Mouse (Mus musculus) limb, embryonic 14.5 days (tissue): ENCODE data around the gene Tmem239. TPM values are rescaled to one million over a fixed set of nuclear protein-coding genes. Genes with fewer than 3 reads are reported as not detected.
A peak's percentile ranks its signal among the peaks of the same experiment; 100 is the strongest.

ENCODE experiments used
- ATAC-seq: fragments of 200-750 bp; cut with Nextera tagmentation; 2 replicates; pipeline ENCODE4 v1.8.0; 2017; ENCODE audit warnings: low read depth, moderate number of reproducible peaks, moderate TSS enrichment; ENCODE audit not compliant: low FRiP score
- DNase-seq: peaks from one replicate; pipeline ENCODE4 v3.0.0-alpha.2; 2015; ENCODE audit warnings: low spot score
- H3K27ac ChIP-seq: fragments of 300-500 bp; sonication (generic); replicated peaks from 2 replicates; pipeline ENCODE4 v1.5.1; 2014; ENCODE audit warnings: low read depth, mild to moderate bottlenecking, low read length, moderate library complexity, mixed read lengths
- H3K27me3 ChIP-seq: fragments of 300-500 bp; sonication (generic); 2 replicates; pipeline ENCODE4 v1.6.1; 2014; ENCODE audit warnings: low read length, mixed read lengths; ENCODE audit not compliant: control insufficient read depth, insufficient read depth
- H3K36me3 ChIP-seq: fragments of 300-500 bp; sonication (generic); 2 replicates; pipeline ENCODE4 v1.6.1; 2014; ENCODE audit warnings: mild to moderate bottlenecking, low read length, moderate library complexity, mixed read lengths; ENCODE audit not compliant: control insufficient read depth, insufficient read depth
- H3K4me1 ChIP-seq: fragments of 300-500 bp; sonication (generic); 2 replicates; pipeline ENCODE4 v1.6.1; 2014; ENCODE audit warnings: antibody characterized with exemption, low read length, mixed read lengths; ENCODE audit not compliant: control insufficient read depth, insufficient read depth
- H3K4me2 ChIP-seq: fragments of 300-500 bp; sonication (generic); replicated peaks from 2 replicates; pipeline ENCODE4 v1.6.1; 2014; ENCODE audit warnings: low read depth, mild to moderate bottlenecking, low read length, moderate library complexity; ENCODE audit not compliant: severe bottlenecking
- H3K4me3 ChIP-seq: fragments of 300-500 bp; sonication (generic); replicated peaks from 2 replicates; pipeline ENCODE4 v1.5.1; 2014; ENCODE audit warnings: low read length
- H3K9ac ChIP-seq: fragments of 300-500 bp; sonication (generic); 2 replicates; pipeline ENCODE4 v1.6.1; 2014; ENCODE audit warnings: mild to moderate bottlenecking, low read depth, low read length, moderate library complexity; ENCODE audit not compliant: severe bottlenecking
- H3K9me3 ChIP-seq: fragments of 300-500 bp; sonication (generic); 2 replicates; pipeline ENCODE4 v1.6.1; 2016; ENCODE audit warnings: low read length; ENCODE audit not compliant: control insufficient read depth
- POLR2A ChIP-seq: fragments of 200-500 bp; IDR thresholded peaks from 2 replicates; pipeline ENCODE4 v1.8.0; 2012; ENCODE audit warnings: inconsistent platforms, mild to moderate bottlenecking, moderate library complexity, borderline replicate concordance; ENCODE audit not compliant: insufficient read depth, insufficient read length; ENCODE audit errors: extremely low read depth
- WGBS: fragments of 180-500 bp; shearing (Covaris S2); extraction: QIAGEN DNeasy Blood & Tissue Kit; methylation state at CpG from one replicate; pipeline ENCODE4 v1.1.7; 2014; 5-methylcytosine and 5-hydroxymethylcytosine counted together
- polyA plus RNA-seq, 2 experiments: library from polyadenylated mRNA; depleted of rRNA in 1 of 2; stranded (reverse) in 1 of 2; unstranded in 1 of 2; fragments of >200 nt; fragmentation: Nextera tagmentation in 1 of 2; extraction: Ambion mirVana in 1 of 2; gene quantifications; 2 replicates each; pipeline versions ENCODE4 v1.2.1 to v1.2.3; 2012 to 2014

Gene Tmem239
- polyA plus RNA-seq, 2 experiments, result not detected

- H3K36me3 ChIP-seq, result peaks cover 76% of the 10 kb centered on the region
- H3K9ac ChIP-seq, result no peak overlapping the region
- no peak overlapping the region for H3K4me2 ChIP-seq
- TF ChIP-seq POLR2A, result no peak
- ATAC-seq (no peak), DNase-seq (no peak)
- H3K27me3 ChIP-seq, result no peaks in the 10 kb centered on the region
- H3K27ac ChIP-seq, result no peak overlapping the region
- H3K4me3 ChIP-seq, result no peak overlapping the region
- no peaks in the 10 kb centered on the region for H3K9me3 ChIP-seq
- 89% methylated on average over 10 of the region's 10 CpGs for WGBS
- H3K4me1 ChIP-seq, result no peaks in the 10 kb centered on the region
Observed at GRCm38 (mm10) chr2:130442162-130442561, 35.9 kb downstream of the Tmem239 start.

- DNase-seq (no peak), ATAC-seq (no peak)
- H3K27me3 ChIP-seq, result no peaks in the 10 kb centered on the region
- no peak overlapping the region for H3K27ac ChIP-seq
- TF ChIP-seq POLR2A, result no peak
- H3K4me3 ChIP-seq, result no peak overlapping the region
- H3K9me3 ChIP-seq, result no peaks in the 10 kb centered on the region
- H3K36me3 ChIP-seq, result peaks cover 15% of the 10 kb centered on the region
- peaks cover 13% of the 10 kb centered on the region for H3K4me1 ChIP-seq
- no peak overlapping the region for H3K9ac ChIP-seq
- H3K4me2 ChIP-seq, result no peak overlapping the region
Observed at GRCm38 (mm10) chr2:130448449-130448848, 42.2 kb downstream of the Tmem239 start.

GRCm38 (mm10) chr2:130449021-130449793 lies 42.9 kb downstream of the Tmem239 start:
- ATAC-seq, result peak; percentile 3; the same call in 1 of the 2 replicates
- peak; percentile 22 for DNase-seq
- Histone ChIP-seq H3K27ac (no peak overlapping the region), H3K9ac (peak overlapping the region; percentile 88), H3K9me3 (no peaks in the 10 kb centered on the region), H3K36me3 (peaks cover 9% of the 10 kb centered on the region), H3K27me3 (no peaks in the 10 kb centered on the region), H3K4me1 (peaks cover 13% of the 10 kb centered on the region), H3K4me2 (peak overlapping the region; percentile 88), H3K4me3 (peak overlapping the region; percentile 92)
- 8% methylated on average over 17 of the region's 17 CpGs for WGBS
- no peak for TF ChIP-seq POLR2A

- Histone ChIP-seq H3K27ac (peak within 1 kb of the TSS; percentile 76), H3K9me3 (no peaks in the 10 kb centered on the region), H3K4me3 (peak within 1 kb of the TSS; percentile 92), H3K4me1 (peaks cover 13% of the 10 kb centered on the region), H3K9ac (peak within 1 kb of the TSS; percentile 88), H3K27me3 (no peaks in the 10 kb centered on the region), H3K36me3 (peaks cover 5% of the 10 kb centered on the region; the same call in 1 of the 2 replicates), H3K4me2 (peak within 1 kb of the TSS; percentile 88)
- TF ChIP-seq POLR2A, result peak; percentile 73; the same call in 1 of the 2 replicates
- ATAC-seq (peak; percentile 96), DNase-seq (peak; percentile 89)
- under 1% methylated on average over 33 of the region's 50 CpGs for WGBS
Observed at GRCm38 (mm10) chr2:130449794-130450433, 43.6 kb downstream of the Tmem239 start, which contains the start of gene Ptpra. Gene Ptpra, plus strand, starts transcription at chr2:130450278.

- H3K4me2 ChIP-seq, result peak overlapping the region; percentile 88
- peak; percentile 84 for ATAC-seq
- TF ChIP-seq POLR2A, result no peak
Observed at GRCm38 (mm10) chr2:130450434-130450796, 44.1 kb downstream of the Tmem239 start.

More at GRCm38 (mm10) chr2:130450434-130450796, 44.1 kb downstream of the Tmem239 start:
- Histone ChIP-seq H3K36me3 (peaks cover 3% of the 10 kb centered on the region; the same call in 1 of the 2 replicates), H3K27me3 (no peaks in the 10 kb centered on the region), H3K4me1 (peaks cover 13% of the 10 kb centered on the region), H3K9ac (peak overlapping the region; percentile 88), H3K4me3 (peak overlapping the region; percentile 92), H3K9me3 (no peaks in the 10 kb centered on the region), H3K27ac (peak overlapping the region; percentile 76)
- DNase-seq, result peak; percentile 18
- 0% methylated on average over 20 of the region's 47 CpGs for WGBS
